Mouse (Mus musculus): ENCODE results near the gene Gm13694.
"Not testable (repeated sequence)": the region's sequence is repeated elsewhere in the genome, so short reads cannot be mapped to it uniquely, and the experiment has no call there.

- not testable (repeated sequence) for TF ChIP-seq ZNF384 (IDR thresholded peaks at IDR 0.05; ENCODE audit: low read depth, low read length); HCFC1 (IDR thresholded peaks at IDR 0.05; ENCODE audit: borderline replicate concordance, insufficient read depth, low read length); CHD2 (IDR thresholded peaks at IDR 0.05; ENCODE audit: low read depth, low read length)
Measured at GRCm38 (mm10) chr2:84016291-84016690, 37.6 kb downstream of the Gm13694 start.

Data from ES-E14 (cell line).